Mouse (Mus musculus): ENCODE measurements around the gene Mgp. TPM values are rescaled to one million over a fixed set of nuclear protein-coding genes. Genes with fewer than 3 reads are reported as not detected.

Mgp gene
- polyA plus RNA-seq, 1 experiment from 2014 or later, result 14.1 TPM

DNA sequence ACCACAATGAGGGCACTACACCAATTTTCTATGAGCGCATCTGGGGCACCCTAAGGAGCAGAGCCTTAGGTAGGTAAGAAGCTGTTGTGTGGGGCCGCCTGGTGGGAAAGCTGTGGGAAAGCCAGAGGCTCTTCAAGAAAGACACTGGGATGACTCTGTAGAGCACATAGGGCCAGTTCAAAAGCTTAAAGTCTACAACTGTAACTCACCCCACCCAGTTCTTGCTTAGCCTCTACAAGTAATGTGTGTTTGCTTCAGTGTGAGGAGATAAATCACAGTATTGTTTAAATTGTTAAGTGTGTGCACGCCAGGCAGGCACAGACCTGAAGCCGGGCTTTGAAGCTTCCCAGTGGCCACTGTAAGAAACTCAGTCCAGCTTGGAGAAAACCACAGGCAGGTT lies 9.5 kb downstream of the Mgp start:
- Histone ChIP-seq H3K4me1 (ENCODE audit: control insufficient read depth, insufficient read depth, low read length) (no peaks in the 10 kb centered on the region), H3K9me3 (ENCODE audit: control insufficient read depth, low read length) (no peaks in the 10 kb centered on the region), H3K36me3 (ENCODE audit: control insufficient read depth, insufficient read depth, low read length) (no peaks in the 10 kb centered on the region), H3K9ac (ENCODE audit: low read length) (no peak overlapping the region), H3K4me3 (ENCODE audit: low read depth, low read length) (no peak overlapping the region), H3K27ac (replicated peaks; ENCODE audit: low read depth, low read length) (no peak overlapping the region), H3K27me3 (ENCODE audit: control insufficient read depth, insufficient read depth, low read length) (no peaks in the 10 kb centered on the region), H3K4me2 (ENCODE audit: low read depth, severe bottlenecking) (no peak overlapping the region)
- no peak for DNase-seq (ENCODE audit: low spot score)
- WGBS, result 74% methylated on average over 4 of the region's 4 CpGs
- no peak for ATAC-seq (ENCODE audit: insufficient number of reproducible peaks, low FRiP score, low TSS enrichment, low read depth)

DNA sequence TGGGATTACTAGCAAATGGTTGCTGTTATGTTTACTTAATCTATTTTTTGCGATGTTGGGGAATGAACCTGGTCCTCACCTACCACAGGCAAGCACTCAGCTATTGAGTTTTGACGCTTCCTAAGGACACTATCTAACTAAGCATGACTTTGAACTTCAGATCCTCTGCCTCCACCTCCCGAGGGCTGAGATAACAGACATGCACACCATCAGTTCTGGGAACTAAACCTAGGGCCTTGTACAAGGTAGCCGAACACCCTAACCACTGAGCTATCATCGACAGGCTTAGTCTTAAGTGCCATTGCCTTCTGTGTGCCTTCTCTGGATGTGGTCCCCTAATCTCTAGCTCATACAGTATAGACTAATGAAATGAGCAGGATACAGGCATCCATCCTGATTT lies 10.3 kb downstream of the Mgp start:
- Histone ChIP-seq H3K4me3 (ENCODE audit: low read depth, low read length) (no peak overlapping the region), H3K9me3 (ENCODE audit: control insufficient read depth, low read length) (no peaks in the 10 kb centered on the region), H3K4me1 (ENCODE audit: control insufficient read depth, insufficient read depth, low read length) (no peaks in the 10 kb centered on the region), H3K9ac (ENCODE audit: low read length) (no peak overlapping the region), H3K27ac (replicated peaks; ENCODE audit: low read depth, low read length) (no peak overlapping the region), H3K27me3 (ENCODE audit: control insufficient read depth, insufficient read depth, low read length) (no peaks in the 10 kb centered on the region), H3K4me2 (ENCODE audit: low read depth, severe bottlenecking) (no peak overlapping the region), H3K36me3 (ENCODE audit: control insufficient read depth, insufficient read depth, low read length) (no peaks in the 10 kb centered on the region)
- whole genome bisulfite sequencing, result 90% methylated on average over 5 of the region's 5 CpGs
- ATAC-seq (ENCODE audit: insufficient number of reproducible peaks, low FRiP score, low TSS enrichment, low read depth) (no peak), DNase-seq (ENCODE audit: low spot score) (no peak)

DNA sequence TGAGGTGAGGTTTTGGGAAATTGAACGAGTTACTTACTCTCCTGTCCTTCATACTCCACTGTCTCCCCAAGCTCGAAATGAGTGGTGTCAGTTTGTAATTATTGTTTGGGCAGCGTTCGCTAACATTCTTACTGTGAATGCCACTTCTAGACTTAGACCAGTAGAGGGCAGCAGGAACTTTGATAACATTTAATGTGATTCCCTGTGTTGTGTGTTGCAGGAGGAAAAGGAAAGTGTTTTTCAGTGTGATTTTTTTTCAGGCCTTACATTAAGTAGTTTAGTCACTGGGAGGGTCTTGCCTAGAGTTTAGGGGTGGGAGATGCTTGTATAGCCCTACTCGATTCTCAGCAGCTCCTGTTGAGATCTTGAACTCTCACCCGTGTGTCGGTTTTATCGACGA lies 14.6 kb downstream of the Mgp start:
- no peak for ATAC-seq (ENCODE audit: insufficient number of reproducible peaks, low FRiP score, low TSS enrichment, low read depth)
- WGBS, result 47% methylated on average over 9 of the region's 9 CpGs
- no peak overlapping the region for H3K4me2 ChIP-seq (ENCODE audit: low read depth, severe bottlenecking)
- no peaks in the 10 kb centered on the region for H3K27me3 ChIP-seq (ENCODE audit: control insufficient read depth, insufficient read depth, low read length)
- H3K4me3 ChIP-seq (ENCODE audit: low read depth, low read length), result no peak overlapping the region
- H3K27ac ChIP-seq (replicated peaks; ENCODE audit: low read depth, low read length), result no peak overlapping the region
- peak; percentile 34 for DNase-seq (ENCODE audit: low spot score)
- H3K36me3 ChIP-seq (ENCODE audit: control insufficient read depth, insufficient read depth, low read length), result no peaks in the 10 kb centered on the region
- H3K9ac ChIP-seq (ENCODE audit: low read length), result no peak overlapping the region
- no peaks in the 10 kb centered on the region for H3K9me3 ChIP-seq (ENCODE audit: control insufficient read depth, low read length)
- peaks cover 3% of the 10 kb centered on the region; the same call in 1 of the 2 replicates for H3K4me1 ChIP-seq (ENCODE audit: control insufficient read depth, insufficient read depth, low read length)

DNA sequence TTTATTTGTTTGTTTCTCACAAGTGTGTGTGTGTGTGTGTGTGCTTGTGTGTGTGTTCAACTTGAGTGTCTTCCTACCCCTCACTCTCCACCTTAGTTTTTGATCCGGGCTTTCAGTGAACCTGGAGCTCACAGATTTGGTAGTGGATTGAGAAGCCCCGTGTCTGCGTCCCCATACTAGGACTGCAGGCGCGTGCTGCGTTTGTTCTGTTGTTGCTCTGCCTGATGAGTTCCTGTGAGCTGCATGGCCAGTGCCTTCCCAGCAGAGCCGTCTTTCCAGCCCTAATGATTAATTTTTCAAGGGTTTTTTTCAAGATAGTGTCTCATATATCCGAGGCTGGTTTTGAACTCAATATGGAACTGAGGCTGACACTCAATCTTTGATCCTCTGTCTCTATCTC lies 17.2 kb downstream of the Mgp start:
- Histone ChIP-seq H3K27ac (replicated peaks; ENCODE audit: low read depth, low read length) (no peak overlapping the region), H3K4me3 (ENCODE audit: low read depth, low read length) (no peak overlapping the region), H3K9me3 (ENCODE audit: control insufficient read depth, low read length) (no peaks in the 10 kb centered on the region), H3K27me3 (ENCODE audit: control insufficient read depth, insufficient read depth, low read length) (no peaks in the 10 kb centered on the region), H3K9ac (ENCODE audit: low read length) (no peak overlapping the region), H3K4me1 (ENCODE audit: control insufficient read depth, insufficient read depth, low read length) (peaks cover 3% of the 10 kb centered on the region; the same call in 1 of the 2 replicates), H3K36me3 (ENCODE audit: control insufficient read depth, insufficient read depth, low read length) (no peaks in the 10 kb centered on the region), H3K4me2 (ENCODE audit: low read depth, severe bottlenecking) (no peak overlapping the region)
- WGBS, result 75% methylated on average over 8 of the region's 8 CpGs
- DNase-seq (ENCODE audit: low spot score) (no peak), ATAC-seq (ENCODE audit: insufficient number of reproducible peaks, low FRiP score, low TSS enrichment, low read depth) (no peak)

DNA sequence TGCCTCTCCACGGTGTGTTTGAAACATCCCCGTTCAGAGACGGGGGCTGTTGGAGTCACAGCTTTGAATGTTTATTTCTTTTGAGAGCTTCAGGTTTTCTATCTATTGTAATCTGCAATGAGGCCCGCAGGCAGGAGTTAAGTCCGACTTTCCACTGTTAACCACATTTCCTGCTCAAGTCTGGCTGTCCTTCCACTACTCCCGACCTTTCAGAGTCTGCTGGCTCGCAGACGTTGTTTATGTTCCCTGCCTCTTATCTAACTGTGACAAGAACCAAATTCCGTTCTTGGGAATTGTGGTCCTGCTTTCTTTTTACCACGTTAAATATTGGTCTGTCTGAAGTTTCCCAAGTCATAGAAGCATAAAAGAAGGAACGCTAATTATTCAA lies 17.8 kb downstream of the Mgp start:
- Histone ChIP-seq H3K9me3 (ENCODE audit: control insufficient read depth, low read length) (no peaks in the 10 kb centered on the region), H3K4me3 (ENCODE audit: low read depth, low read length) (no peak overlapping the region), H3K27me3 (ENCODE audit: control insufficient read depth, insufficient read depth, low read length) (no peaks in the 10 kb centered on the region), H3K4me2 (ENCODE audit: low read depth, severe bottlenecking) (no peak overlapping the region), H3K36me3 (ENCODE audit: control insufficient read depth, insufficient read depth, low read length) (no peaks in the 10 kb centered on the region), H3K27ac (replicated peaks; ENCODE audit: low read depth, low read length) (no peak overlapping the region), H3K9ac (ENCODE audit: low read length) (no peak overlapping the region), H3K4me1 (ENCODE audit: control insufficient read depth, insufficient read depth, low read length) (peaks cover 4% of the 10 kb centered on the region; the same call in 1 of the 2 replicates)
- DNase-seq (ENCODE audit: low spot score) (no peak), ATAC-seq (ENCODE audit: insufficient number of reproducible peaks, low FRiP score, low TSS enrichment, low read depth) (no peak)
- WGBS, result 24% methylated on average over 11 of the region's 11 CpGs

DNA sequence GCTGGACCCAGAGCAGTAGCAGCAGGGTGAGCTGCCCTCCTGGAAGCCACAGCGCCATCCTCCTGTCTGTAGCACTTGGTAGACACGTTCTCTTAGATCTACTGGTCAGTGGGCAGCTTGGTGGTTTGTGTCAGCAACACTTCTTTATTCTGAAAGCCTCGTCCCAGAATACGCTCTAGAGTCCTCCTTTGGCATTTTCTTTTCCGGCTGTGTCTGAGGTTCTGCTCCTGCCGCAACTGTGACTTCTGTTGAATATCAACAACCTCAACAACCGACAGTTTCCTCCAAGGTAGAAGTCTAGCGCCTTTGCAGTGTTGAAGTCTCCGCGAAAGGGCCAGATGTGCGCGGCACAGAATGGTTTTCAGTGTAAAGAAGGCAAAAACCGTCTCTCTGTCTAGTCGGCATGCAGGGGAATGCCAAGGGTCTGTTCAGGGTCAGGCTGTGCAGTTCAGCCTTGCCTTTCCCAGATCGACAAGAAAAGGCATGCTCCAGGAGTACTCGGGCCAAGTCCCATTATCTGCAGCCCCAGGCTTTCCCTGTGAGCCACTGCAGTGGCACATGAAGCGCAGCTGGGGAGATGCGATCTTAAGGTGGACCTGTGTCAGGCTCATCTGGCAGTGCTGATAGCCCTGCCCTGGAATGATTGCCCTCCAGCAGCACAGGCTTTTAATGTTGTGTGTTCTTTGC lies 18.3 kb downstream of the Mgp start, which contains the start of gene Art4:
Art4 (minus strand) TSS at position 548 of the 687 bp plus-strand sequence.
- H3K4me2 ChIP-seq (ENCODE audit: low read depth, severe bottlenecking), result no peak within 1 kb of the TSS
- no peaks in the 10 kb centered on the region for H3K9me3 ChIP-seq (ENCODE audit: control insufficient read depth, low read length)
- H3K4me1 ChIP-seq (ENCODE audit: control insufficient read depth, insufficient read depth, low read length), result peaks cover 8% of the 10 kb centered on the region; the same call in 1 of the 2 replicates
- no peaks in the 10 kb centered on the region for H3K36me3 ChIP-seq (ENCODE audit: control insufficient read depth, insufficient read depth, low read length)
- DNase-seq (ENCODE audit: low spot score), result peak; percentile 33
- ATAC-seq (ENCODE audit: insufficient number of reproducible peaks, low FRiP score, low TSS enrichment, low read depth), result no peak
- 0 out of 2 replicates have a peak within 1 kb of the TSS, but pooled peaks have one; percentile 14 for H3K9ac ChIP-seq (ENCODE audit: low read length)
- no peak within 1 kb of the TSS for H3K4me3 ChIP-seq (ENCODE audit: low read depth, low read length)
- H3K27ac ChIP-seq (replicated peaks; ENCODE audit: low read depth, low read length), result no peak within 1 kb of the TSS
- no peaks in the 10 kb centered on the region for H3K27me3 ChIP-seq (ENCODE audit: control insufficient read depth, insufficient read depth, low read length)
- WGBS, result 63% methylated on average over 18 of the region's 18 CpGs

DNA sequence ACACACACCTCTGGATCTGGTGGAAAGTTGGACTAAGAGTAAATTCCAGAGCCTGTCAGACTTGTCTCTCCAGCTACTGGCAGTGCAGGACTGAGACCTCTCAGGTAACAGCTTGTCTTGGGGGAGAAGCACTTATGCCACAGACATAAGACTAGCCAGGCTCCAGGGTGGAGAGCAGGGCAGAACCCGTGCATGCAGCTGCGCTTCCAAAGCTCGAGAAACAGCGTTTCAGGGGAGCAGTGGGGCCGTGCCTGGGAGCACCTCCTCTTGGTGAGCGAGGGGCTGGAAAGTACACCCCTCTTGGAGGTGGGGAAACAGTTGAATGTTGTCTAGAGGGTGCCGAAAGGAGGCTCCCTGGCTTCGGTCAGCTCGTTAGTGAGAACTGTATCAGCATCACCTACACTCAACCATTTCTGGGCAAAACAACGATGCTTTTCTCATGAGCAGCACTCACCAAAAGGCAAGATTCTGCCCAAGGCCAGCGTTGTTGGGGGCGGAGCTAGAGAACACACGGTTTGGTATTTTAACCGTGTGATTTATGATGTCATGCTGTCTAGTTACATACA lies 19.5 kb downstream of the Mgp start:
- Histone ChIP-seq H3K27ac (replicated peaks; ENCODE audit: low read depth, low read length) (peak overlapping the region; percentile 78; the same call in 1 of the 2 replicates), H3K4me1 (ENCODE audit: control insufficient read depth, insufficient read depth, low read length) (peaks cover 8% of the 10 kb centered on the region; the same call in 1 of the 2 replicates), H3K27me3 (ENCODE audit: control insufficient read depth, insufficient read depth, low read length) (no peaks in the 10 kb centered on the region), H3K4me2 (ENCODE audit: low read depth, severe bottlenecking) (no peak overlapping the region), H3K9me3 (ENCODE audit: control insufficient read depth, low read length) (no peaks in the 10 kb centered on the region), H3K4me3 (ENCODE audit: low read depth, low read length) (no peak overlapping the region), H3K36me3 (ENCODE audit: control insufficient read depth, insufficient read depth, low read length) (no peaks in the 10 kb centered on the region), H3K9ac (ENCODE audit: low read length) (no peak overlapping the region)
- peak; percentile 47 for DNase-seq (ENCODE audit: low spot score)
- no peak; the same call in 1 of the 2 replicates for ATAC-seq (ENCODE audit: insufficient number of reproducible peaks, low FRiP score, low TSS enrichment, low read depth)
- WGBS, result 45% methylated on average over 14 of the region's 14 CpGs

DNA sequence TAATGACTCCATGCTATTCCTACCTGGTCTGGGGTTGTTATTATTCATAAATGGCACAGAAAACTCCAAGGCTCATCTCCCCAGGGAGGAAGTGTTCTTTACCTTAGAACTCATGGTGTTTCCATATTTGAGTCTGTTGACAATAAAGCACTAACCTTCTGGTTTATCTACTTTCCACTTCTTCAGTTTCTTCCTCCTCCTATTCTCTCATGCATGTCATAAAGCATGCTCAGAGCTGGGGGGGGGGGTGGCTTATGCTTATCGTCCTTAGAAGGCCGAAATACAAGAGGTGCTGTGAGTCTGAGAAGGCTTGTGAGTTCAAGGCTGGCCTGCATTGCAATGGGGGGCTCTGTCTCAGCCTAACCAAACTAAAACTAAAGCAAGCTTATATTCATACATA lies 20.4 kb downstream of the Mgp start:
- Histone ChIP-seq H3K4me1 (ENCODE audit: control insufficient read depth, insufficient read depth, low read length) (peaks cover 8% of the 10 kb centered on the region; the same call in 1 of the 2 replicates), H3K9ac (ENCODE audit: low read length) (no peak overlapping the region), H3K9me3 (ENCODE audit: control insufficient read depth, low read length) (no peaks in the 10 kb centered on the region), H3K4me3 (ENCODE audit: low read depth, low read length) (no peak overlapping the region), H3K4me2 (ENCODE audit: low read depth, severe bottlenecking) (no peak overlapping the region), H3K27me3 (ENCODE audit: control insufficient read depth, insufficient read depth, low read length) (no peaks in the 10 kb centered on the region), H3K27ac (replicated peaks; ENCODE audit: low read depth, low read length) (no peak overlapping the region), H3K36me3 (ENCODE audit: control insufficient read depth, insufficient read depth, low read length) (no peaks in the 10 kb centered on the region)
- ATAC-seq (ENCODE audit: insufficient number of reproducible peaks, low FRiP score, low TSS enrichment, low read depth), result no peak
- no peak for DNase-seq (ENCODE audit: low spot score)
- WGBS, result 83% methylated on average over 2 of the region's 2 CpGs

Data from limb, embryonic 11.5 days (tissue).